Mouse (Mus musculus): ENCODE measurements at regions not wholly inside any gene's neighbourhood (a gene's known extent, or its start where the extent isn't known, plus 50 kb on each side); places are given as distances from the start of the nearest gene placed in this dataset.

DNA sequence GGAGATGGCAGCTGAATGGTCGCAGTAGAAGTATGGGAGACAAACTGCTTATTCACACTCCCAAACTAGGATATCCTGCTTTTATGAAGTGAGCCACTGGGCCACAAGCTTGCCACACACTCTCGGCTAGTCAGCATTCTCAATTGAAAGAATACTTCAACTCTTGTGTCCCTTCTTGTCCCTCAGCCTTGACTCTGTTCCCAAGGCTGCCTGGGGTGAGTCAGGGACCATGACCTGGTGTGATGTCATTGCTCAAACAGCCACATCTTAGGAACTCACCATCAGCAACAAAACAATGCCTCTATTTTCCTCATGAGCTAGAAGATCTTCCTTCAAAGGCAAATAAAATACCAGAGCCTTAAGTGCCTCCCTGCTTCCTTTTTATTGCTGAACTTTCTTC lies 224.6 kb downstream of the Klf6 start:
- TF ChIP-seq CTCF (IDR thresholded peaks at IDR 0.05; ENCODE audit: insufficient read depth, low read length) (no peak), POLR2A (IDR thresholded peaks at IDR 0.05; ENCODE audit: borderline replicate concordance, extremely low read depth, low read depth, low read length) (no peak)

All from lung, adult 2 months (tissue).